Mouse (Mus musculus): Measurements from ENCODE around the gene Miga2. TPM values are rescaled to one million over a fixed set of nuclear protein-coding genes. Genes with fewer than 3 reads are reported as not detected.
A peak's percentile ranks its signal among the peaks of the same experiment; 100 is the strongest.

Miga2 gene
- polyA plus RNA-seq (2014; fragmentation: Nextera tagmentation; extraction: Ambion mirVana) = 22.0 and 24.2 TPM in 2 replicates

GRCm38 (mm10) chr2:30363773-30364650 lies at the start of gene Miga2:
Miga2 (plus strand) TSS chr2:30364233.
- Histone ChIP-seq H3K27me3 (replicated peaks; ENCODE audit: control insufficient read depth, insufficient read depth, low read length) (no peaks in the 10 kb centered on the region), H3K36me3 (ENCODE audit: control insufficient read depth, insufficient read depth, low read length) (peaks cover 20% of the 10 kb centered on the region), H3K9ac (ENCODE audit: low read length) (peak within 1 kb of the TSS; percentile 72), H3K4me3 (ENCODE audit: low read depth, low read length) (peak within 1 kb of the TSS; percentile 97), H3K27ac (ENCODE audit: low read depth) (0 out of 2 replicates have a peak within 1 kb of the TSS, but pooled peaks have one; percentile 27), H3K4me2 (ENCODE audit: low read length) (peak within 1 kb of the TSS; percentile 95), H3K4me1 (replicated peaks; ENCODE audit: control insufficient read depth, insufficient read depth, low read length) (peaks cover 14% of the 10 kb centered on the region), H3K9me3 (ENCODE audit: control insufficient read depth, low read length) (no peaks in the 10 kb centered on the region)
- ATAC-seq (replicated peaks; ENCODE audit: low FRiP score, low TSS enrichment, low read depth) (peak; percentile 96), DNase-seq (ENCODE audit: low spot score) (peak; percentile 98)
- WGBS = under 1% methylated on average over 54 of the region's 54 CpGs

GRCm38 (mm10) chr2:30316136-30316535 lies 47.9 kb upstream of the Miga2 start:
- H3K27ac ChIP-seq (ENCODE audit: low read depth) = no peak overlapping the region
- no peak overlapping the region for H3K9ac ChIP-seq (ENCODE audit: low read length)
- no peak for DNase-seq (ENCODE audit: low spot score)
- no peak overlapping the region for H3K4me2 ChIP-seq (ENCODE audit: low read length)
- ATAC-seq (replicated peaks; ENCODE audit: low FRiP score, low TSS enrichment, low read depth) = no peak
- no peaks in the 10 kb centered on the region for H3K4me1 ChIP-seq (replicated peaks; ENCODE audit: control insufficient read depth, insufficient read depth, low read length)
- H3K36me3 ChIP-seq (ENCODE audit: control insufficient read depth, insufficient read depth, low read length) = peaks cover 93% of the 10 kb centered on the region
- WGBS = 98% methylated on average over 4 of the region's 4 CpGs
- no peaks in the 10 kb centered on the region for H3K27me3 ChIP-seq (replicated peaks; ENCODE audit: control insufficient read depth, insufficient read depth, low read length)
- no peak overlapping the region for H3K4me3 ChIP-seq (ENCODE audit: low read depth, low read length)
- H3K9me3 ChIP-seq (ENCODE audit: control insufficient read depth, low read length) = no peaks in the 10 kb centered on the region

GRCm38 (mm10) chr2:30316955-30317354 lies 47.1 kb upstream of the Miga2 start:
- no peaks in the 10 kb centered on the region for H3K9me3 ChIP-seq (ENCODE audit: control insufficient read depth, low read length)
- H3K4me3 ChIP-seq (ENCODE audit: low read depth, low read length) = no peak overlapping the region
- no peak overlapping the region for H3K9ac ChIP-seq (ENCODE audit: low read length)
- 94% methylated on average over 5 of the region's 5 CpGs for WGBS
- no peaks in the 10 kb centered on the region for H3K27me3 ChIP-seq (replicated peaks; ENCODE audit: control insufficient read depth, insufficient read depth, low read length)
- no peak overlapping the region for H3K4me2 ChIP-seq (ENCODE audit: low read length)
- H3K4me1 ChIP-seq (replicated peaks; ENCODE audit: control insufficient read depth, insufficient read depth, low read length) = no peaks in the 10 kb centered on the region
- DNase-seq (ENCODE audit: low spot score) = no peak
- peaks cover 96% of the 10 kb centered on the region for H3K36me3 ChIP-seq (ENCODE audit: control insufficient read depth, insufficient read depth, low read length)
- no peak for ATAC-seq (replicated peaks; ENCODE audit: low FRiP score, low TSS enrichment, low read depth)
- H3K27ac ChIP-seq (ENCODE audit: low read depth) = no peak overlapping the region

- peaks cover 97% of the 10 kb centered on the region for H3K36me3 ChIP-seq (ENCODE audit: control insufficient read depth, insufficient read depth, low read length)
- H3K9me3 ChIP-seq (ENCODE audit: control insufficient read depth, low read length) = no peaks in the 10 kb centered on the region
- no peaks in the 10 kb centered on the region for H3K4me1 ChIP-seq (replicated peaks; ENCODE audit: control insufficient read depth, insufficient read depth, low read length)
- no peak overlapping the region for H3K27ac ChIP-seq (ENCODE audit: low read depth)
- no peak overlapping the region for H3K4me3 ChIP-seq (ENCODE audit: low read depth, low read length)
- WGBS = 78% methylated on average over 4 of the region's 4 CpGs
- no peak for ATAC-seq (replicated peaks; ENCODE audit: low FRiP score, low TSS enrichment, low read depth)
- no peak overlapping the region for H3K9ac ChIP-seq (ENCODE audit: low read length)
- no peaks in the 10 kb centered on the region for H3K27me3 ChIP-seq (replicated peaks; ENCODE audit: control insufficient read depth, insufficient read depth, low read length)
- H3K4me2 ChIP-seq (ENCODE audit: low read length) = no peak overlapping the region
- no peak for DNase-seq (ENCODE audit: low spot score)
Measured at GRCm38 (mm10) chr2:30319260-30319659, 44.8 kb upstream of the Miga2 start.

- DNase-seq (ENCODE audit: low spot score) = no peak
- H3K4me1 ChIP-seq (replicated peaks; ENCODE audit: control insufficient read depth, insufficient read depth, low read length) = no peaks in the 10 kb centered on the region
- no peaks in the 10 kb centered on the region for H3K27me3 ChIP-seq (replicated peaks; ENCODE audit: control insufficient read depth, insufficient read depth, low read length)
- H3K36me3 ChIP-seq (ENCODE audit: control insufficient read depth, insufficient read depth, low read length) = peaks cover 94% of the 10 kb centered on the region
- no peak overlapping the region for H3K27ac ChIP-seq (ENCODE audit: low read depth)
- 90% methylated on average over 7 of the region's 7 CpGs for WGBS
- no peaks in the 10 kb centered on the region for H3K9me3 ChIP-seq (ENCODE audit: control insufficient read depth, low read length)
- no peak overlapping the region for H3K4me2 ChIP-seq (ENCODE audit: low read length)
- no peak for ATAC-seq (replicated peaks; ENCODE audit: low FRiP score, low TSS enrichment, low read depth)
- H3K4me3 ChIP-seq (ENCODE audit: low read depth, low read length) = no peak overlapping the region
- H3K9ac ChIP-seq (ENCODE audit: low read length) = no peak overlapping the region
Measured at GRCm38 (mm10) chr2:30323111-30323510, 40.9 kb upstream of the Miga2 start.

- Histone ChIP-seq H3K9me3 (ENCODE audit: control insufficient read depth, low read length) (no peaks in the 10 kb centered on the region), H3K4me1 (replicated peaks; ENCODE audit: control insufficient read depth, insufficient read depth, low read length) (no peaks in the 10 kb centered on the region), H3K27ac (ENCODE audit: low read depth) (no peak overlapping the region), H3K4me2 (ENCODE audit: low read length) (no peak overlapping the region), H3K9ac (ENCODE audit: low read length) (no peak overlapping the region), H3K4me3 (ENCODE audit: low read depth, low read length) (no peak overlapping the region), H3K36me3 (ENCODE audit: control insufficient read depth, insufficient read depth, low read length) (peaks cover 97% of the 10 kb centered on the region), H3K27me3 (replicated peaks; ENCODE audit: control insufficient read depth, insufficient read depth, low read length) (no peaks in the 10 kb centered on the region)
- WGBS = 93% methylated on average over 5 of the region's 5 CpGs
- DNase-seq (ENCODE audit: low spot score) = no peak
- ATAC-seq (replicated peaks; ENCODE audit: low FRiP score, low TSS enrichment, low read depth) = no peak
Measured at GRCm38 (mm10) chr2:30325296-30325695, 38.7 kb upstream of the Miga2 start.

GRCm38 (mm10) chr2:30327276-30327675 lies 36.8 kb upstream of the Miga2 start:
- DNase-seq (ENCODE audit: low spot score) (no peak), ATAC-seq (replicated peaks; ENCODE audit: low FRiP score, low TSS enrichment, low read depth) (no peak)
- Histone ChIP-seq H3K4me2 (ENCODE audit: low read length) (no peak overlapping the region), H3K9ac (ENCODE audit: low read length) (no peak overlapping the region), H3K4me1 (replicated peaks; ENCODE audit: control insufficient read depth, insufficient read depth, low read length) (no peaks in the 10 kb centered on the region), H3K27me3 (replicated peaks; ENCODE audit: control insufficient read depth, insufficient read depth, low read length) (no peaks in the 10 kb centered on the region), H3K36me3 (ENCODE audit: control insufficient read depth, insufficient read depth, low read length) (peaks cover 93% of the 10 kb centered on the region), H3K27ac (ENCODE audit: low read depth) (no peak overlapping the region), H3K9me3 (ENCODE audit: control insufficient read depth, low read length) (no peaks in the 10 kb centered on the region), H3K4me3 (ENCODE audit: low read depth, low read length) (no peak overlapping the region)
- WGBS = 89% methylated on average over 7 of the region's 7 CpGs

- 92% methylated on average over 3 of the region's 3 CpGs for WGBS
- Histone ChIP-seq H3K4me3 (ENCODE audit: low read depth, low read length) (no peak overlapping the region), H3K4me2 (ENCODE audit: low read length) (no peak overlapping the region), H3K9me3 (ENCODE audit: control insufficient read depth, low read length) (no peaks in the 10 kb centered on the region), H3K4me1 (replicated peaks; ENCODE audit: control insufficient read depth, insufficient read depth, low read length) (no peaks in the 10 kb centered on the region), H3K9ac (ENCODE audit: low read length) (no peak overlapping the region), H3K27me3 (replicated peaks; ENCODE audit: control insufficient read depth, insufficient read depth, low read length) (no peaks in the 10 kb centered on the region), H3K36me3 (ENCODE audit: control insufficient read depth, insufficient read depth, low read length) (peaks cover 93% of the 10 kb centered on the region), H3K27ac (ENCODE audit: low read depth) (no peak overlapping the region)
- ATAC-seq (replicated peaks; ENCODE audit: low FRiP score, low TSS enrichment, low read depth) = no peak
- DNase-seq (ENCODE audit: low spot score) = no peak
Measured at GRCm38 (mm10) chr2:30328791-30329190, 35.2 kb upstream of the Miga2 start.

GRCm38 (mm10) chr2:30335324-30335723 lies 28.7 kb upstream of the Miga2 start:
- ATAC-seq (replicated peaks; ENCODE audit: low FRiP score, low TSS enrichment, low read depth) (no peak), DNase-seq (ENCODE audit: low spot score) (no peak)
- Histone ChIP-seq H3K4me3 (ENCODE audit: low read depth, low read length) (no peak overlapping the region), H3K27ac (ENCODE audit: low read depth) (no peak overlapping the region), H3K36me3 (ENCODE audit: control insufficient read depth, insufficient read depth, low read length) (peaks cover 91% of the 10 kb centered on the region), H3K9ac (ENCODE audit: low read length) (no peak overlapping the region), H3K4me1 (replicated peaks; ENCODE audit: control insufficient read depth, insufficient read depth, low read length) (no peaks in the 10 kb centered on the region), H3K9me3 (ENCODE audit: control insufficient read depth, low read length) (no peaks in the 10 kb centered on the region), H3K27me3 (replicated peaks; ENCODE audit: control insufficient read depth, insufficient read depth, low read length) (no peaks in the 10 kb centered on the region), H3K4me2 (ENCODE audit: low read length) (no peak overlapping the region)
- 97% methylated on average over 2 of the region's 2 CpGs for WGBS

All from intestine, embryonic 14.5 days (tissue).